Mouse (Mus musculus) lung, postnatal 0 days (tissue): ENCODE data around the gene Pgam2.

ENCODE experiments used
- CTCF ChIP-seq: IDR thresholded peaks from 2 replicates; pipeline ENCODE4 v1.5.1; 2016; ENCODE audit warnings: antibody characterized with exemption, mild to moderate bottlenecking
- EP300 ChIP-seq: IDR thresholded peaks from 2 replicates; pipeline ENCODE4 v1.6.1; 2016; ENCODE audit warnings: antibody characterized with exemption, mild to moderate bottlenecking, control low read depth

DNA sequence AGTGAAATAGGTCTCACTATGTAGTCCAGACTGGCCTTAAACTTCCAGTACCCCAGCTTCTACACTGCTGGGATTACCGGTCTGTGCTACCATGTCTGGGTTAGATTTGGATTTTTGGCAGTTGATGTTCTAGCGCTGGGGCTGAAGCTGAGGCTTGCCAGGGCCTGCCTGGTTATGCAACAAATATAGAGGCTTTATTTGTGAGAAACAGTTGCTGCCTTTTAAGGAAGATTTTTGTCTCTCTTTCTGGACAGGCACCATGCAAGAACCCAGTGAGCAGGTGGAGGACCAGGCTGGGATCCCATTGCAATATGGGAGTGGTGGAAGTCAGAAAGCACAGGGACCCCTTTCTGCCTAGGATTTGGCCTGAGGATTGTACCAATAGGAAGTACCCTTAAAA, 38.2 kb upstream of the Pgam2 start:
- TF ChIP-seq EP300 (no peak), CTCF (no peak)
